Mouse (Mus musculus) kidney, adult 2 months (tissue): ENCODE results near the gene Higd1a. TPM values are rescaled to one million over a fixed set of nuclear protein-coding genes. Genes with fewer than 3 reads are reported as not detected.

Experiments
- DNase-seq: peaks from one replicate; pipeline ENCODE4 v3.0.0; 2021
- H3K27ac ChIP-seq: fragments of 200-500 bp; 2 replicates; pipeline ENCODE4 v1.5.1; 2012; ENCODE audit warnings: low read depth, low read length, control low read depth, inconsistent platforms; ENCODE audit not compliant: insufficient read depth
- H3K27me3 ChIP-seq: fragments of 200-500 bp; replicated peaks from 2 replicates; pipeline ENCODE4 v1.6.1; 2012; ENCODE audit warnings: mild to moderate bottlenecking, moderate library complexity, low read length, inconsistent platforms; ENCODE audit not compliant: control insufficient read depth, insufficient read depth
- H3K36me3 ChIP-seq: fragments of 200-500 bp; 2 replicates; pipeline ENCODE4 v1.6.1; 2012; ENCODE audit warnings: mild to moderate bottlenecking, moderate library complexity, low read length, inconsistent platforms; ENCODE audit not compliant: control insufficient read depth, insufficient read depth
- H3K4me1 ChIP-seq: fragments of 200-500 bp; 2 replicates; pipeline ENCODE4 v1.6.1; 2011; ENCODE audit warnings: low read length; ENCODE audit not compliant: control insufficient read depth, insufficient read depth
- H3K4me3 ChIP-seq: fragments of 200-500 bp; 2 replicates; pipeline ENCODE4 v1.5.1; 2011; ENCODE audit warnings: mild to moderate bottlenecking, low read depth, low read length, control low read depth; ENCODE audit not compliant: insufficient read depth
- CTCF ChIP-seq: fragments of 200-500 bp; conservative IDR thresholded peaks from 2 replicates; pipeline ENCODE4 v1.5.1; 2011; ENCODE audit warnings: low read depth, mild to moderate bottlenecking, control low read depth, low read length, moderate library complexity, mixed read lengths; ENCODE audit not compliant: insufficient read depth, insufficient read length
- POLR2A ChIP-seq: fragments of 200-500 bp; IDR thresholded peaks from one replicate; pipeline ENCODE4 v1.6.1; 2011; ENCODE audit warnings: low read depth, low read length, control low read depth
- WGBS: fragments of 180-500 bp; shearing (Covaris S2); methylation state at CpG from one replicate; pipeline ENCODE4 v1.1.7; 2018; 5-methylcytosine and 5-hydroxymethylcytosine counted together
- polyA plus RNA-seq: library from polyadenylated mRNA; depleted of rRNA; stranded (reverse); fragments of >200 nt; gene quantifications from 2 replicates; pipeline ENCODE4 v1.2.3, GENCODE M21; 2012

The Higd1a gene
- polyA plus RNA-seq, 1 experiment = 36.6 TPM

DNA sequence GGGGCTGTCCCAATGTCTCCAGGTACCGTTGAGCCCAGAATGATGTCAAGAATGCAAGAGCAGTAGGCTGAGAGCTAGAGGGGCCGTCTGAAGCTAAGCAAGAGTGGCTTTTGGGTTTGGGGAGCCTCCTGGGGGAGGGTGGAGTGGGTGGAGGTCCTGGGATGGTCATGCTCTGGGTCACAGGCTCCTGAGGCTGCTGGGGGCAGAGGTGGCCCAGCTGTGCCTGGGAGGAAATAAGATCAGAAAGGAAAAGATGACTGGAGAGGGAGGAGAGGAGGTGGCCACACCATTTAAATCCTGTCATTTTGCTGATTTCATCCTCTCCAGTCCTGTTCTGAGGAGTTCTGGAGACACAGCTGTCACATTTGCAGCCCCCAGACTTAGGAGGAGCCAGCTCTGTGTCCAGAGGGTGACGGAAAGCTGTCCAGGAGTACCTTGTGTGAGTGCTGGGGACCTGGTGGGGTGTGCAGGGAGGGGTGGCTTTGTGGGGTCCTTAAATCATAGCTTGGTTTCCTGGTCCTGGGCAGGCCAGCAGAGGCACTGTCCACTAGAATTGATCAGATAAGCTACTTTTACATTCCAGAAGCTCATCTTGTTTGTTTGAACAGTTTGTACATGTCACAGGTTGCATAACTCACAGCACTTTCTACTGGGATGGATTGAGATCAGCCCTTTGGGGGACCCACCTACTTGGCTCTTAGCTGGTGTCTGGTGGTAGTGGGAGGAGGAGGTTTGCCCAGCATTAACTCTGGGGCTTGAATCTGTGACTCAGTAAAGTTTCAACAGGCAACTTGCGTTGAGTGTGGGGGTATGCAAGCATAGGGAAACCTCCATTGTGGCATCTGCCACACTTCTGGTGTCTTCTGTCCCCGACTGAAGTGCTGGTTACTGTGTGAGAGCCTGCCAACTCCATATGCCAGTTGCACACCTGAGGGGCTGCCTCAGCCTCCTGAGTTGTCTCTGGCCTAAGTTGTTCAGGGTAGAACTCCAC lies 43.8 kb upstream of the Higd1a start:
- H3K4me1 ChIP-seq = no peaks in the 10 kb centered on the region
- no peaks in the 10 kb centered on the region for H3K27me3 ChIP-seq
- H3K36me3 ChIP-seq = no peaks in the 10 kb centered on the region
- WGBS = 69% methylated on average over 5 of the region's 5 CpGs
- H3K27ac ChIP-seq = no peak overlapping the region
- TF ChIP-seq POLR2A (no peak), CTCF (no peak; the same call in 1 of the 2 replicates)
- no peak overlapping the region for H3K4me3 ChIP-seq
- DNase-seq = no peak

DNA sequence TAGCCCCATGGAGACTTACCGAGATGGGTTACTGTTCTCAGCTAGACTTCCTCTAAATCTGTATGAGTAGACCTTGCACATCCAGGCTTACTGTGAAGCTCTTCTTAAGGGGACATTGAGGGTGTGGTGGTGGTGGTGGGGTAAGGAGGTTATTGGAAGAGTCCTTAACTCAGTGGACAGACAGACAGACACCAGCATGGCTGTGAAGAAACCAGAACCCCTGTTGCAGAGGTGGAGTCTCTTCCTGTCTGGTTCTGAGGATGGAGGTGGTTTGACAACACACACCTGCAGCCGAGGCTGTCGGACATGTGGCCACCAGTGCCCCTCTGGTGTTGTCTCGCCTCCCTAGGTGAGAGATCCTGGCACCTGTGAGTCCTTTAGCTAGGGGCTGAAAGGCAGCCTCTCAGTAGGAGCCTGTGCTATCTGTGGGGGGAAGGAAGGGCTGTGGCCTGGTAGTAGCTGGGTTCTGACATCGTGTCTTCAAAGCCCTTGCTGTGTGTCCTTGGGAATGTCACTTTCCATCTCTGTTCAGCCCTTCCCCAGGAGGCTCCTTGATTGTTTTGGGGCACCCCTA lies 42.2 kb upstream of the Higd1a start:
- DNase-seq = no peak
- H3K27me3 ChIP-seq = no peaks in the 10 kb centered on the region
- no peak overlapping the region for H3K27ac ChIP-seq
- TF ChIP-seq CTCF (no peak), POLR2A (no peak)
- H3K4me1 ChIP-seq = no peaks in the 10 kb centered on the region
- 85% methylated on average over 5 of the region's 5 CpGs for WGBS
- no peak overlapping the region for H3K4me3 ChIP-seq
- no peaks in the 10 kb centered on the region for H3K36me3 ChIP-seq

DNA sequence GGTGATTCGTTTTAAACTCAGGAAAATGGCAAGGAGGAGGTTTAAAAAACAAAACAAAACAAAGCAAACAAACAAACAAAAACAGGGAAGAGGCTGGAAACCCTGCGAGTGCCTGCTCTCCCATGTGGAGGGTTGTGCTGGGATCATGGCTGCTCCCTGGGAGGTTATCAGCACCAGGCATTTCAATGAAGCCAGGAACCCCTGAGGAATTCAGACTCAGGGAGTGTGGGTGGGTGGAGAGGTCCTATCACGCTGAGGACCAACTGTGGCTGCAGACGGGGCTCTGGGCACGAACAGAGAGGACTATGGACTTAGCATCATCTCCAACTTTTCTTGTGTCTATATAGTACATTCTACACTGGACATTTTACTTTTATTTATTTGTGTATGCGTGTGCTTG lies 41.1 kb upstream of the Higd1a start:
- 85% methylated on average over 6 of the region's 6 CpGs for WGBS
- Histone ChIP-seq H3K4me1 (no peaks in the 10 kb centered on the region), H3K36me3 (no peaks in the 10 kb centered on the region), H3K27me3 (no peaks in the 10 kb centered on the region), H3K4me3 (no peak overlapping the region), H3K27ac (no peak overlapping the region)
- DNase-seq = no peak
- TF ChIP-seq CTCF (no peak), POLR2A (no peak)

DNA sequence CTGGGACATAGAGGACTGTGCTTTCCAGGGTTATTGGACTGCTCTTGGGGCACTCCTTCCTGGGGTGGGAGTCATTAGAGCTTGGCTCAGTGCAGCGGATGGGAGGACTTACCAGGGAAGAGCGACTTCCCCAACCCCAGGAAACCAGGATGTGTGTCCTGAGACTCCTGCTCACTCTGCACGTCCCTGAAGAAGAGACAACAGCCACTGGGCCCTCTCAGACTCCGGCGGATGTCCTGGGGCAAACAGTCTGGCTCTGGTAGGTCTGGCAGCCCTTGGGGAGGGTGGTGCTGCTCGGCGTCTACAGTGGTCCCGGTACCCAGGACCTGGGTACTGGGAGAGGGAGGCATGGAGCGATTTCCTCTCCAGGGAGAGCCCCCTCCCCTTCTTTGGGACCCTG lies 40.1 kb upstream of the Higd1a start, which contains the start of gene Ackr2:
Ackr2 (plus strand) TSS at position 111 of the 400 bp plus-strand sequence.
- WGBS = 75% methylated on average over 9 of the region's 9 CpGs
- H3K4me3 ChIP-seq = no peak within 1 kb of the TSS

DNA sequence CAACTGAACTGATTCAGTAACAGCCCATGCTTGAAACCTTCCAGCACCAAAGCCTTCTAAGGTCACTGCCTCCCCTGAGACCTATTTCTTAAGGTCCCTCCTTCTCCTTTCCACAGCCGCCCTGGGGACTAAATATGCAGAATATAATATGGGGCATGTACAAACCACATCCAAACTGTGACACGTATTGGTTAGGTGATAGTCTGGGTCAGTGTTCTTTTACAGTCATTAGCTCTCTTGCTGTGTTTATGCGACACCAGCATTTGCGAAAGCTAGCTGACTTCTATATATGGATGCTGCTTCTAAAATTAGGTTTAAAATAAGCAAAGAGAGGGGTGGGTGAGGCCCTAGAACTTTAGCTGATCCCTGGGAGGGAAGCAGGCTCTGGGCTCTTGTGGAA lies 38.7 kb upstream of the Higd1a start:
- 74% methylated on average over 4 of the region's 4 CpGs for WGBS
- DNase-seq = no peak
- no peak overlapping the region for H3K27ac ChIP-seq
- no peaks in the 10 kb centered on the region for H3K4me1 ChIP-seq
- H3K27me3 ChIP-seq = no peaks in the 10 kb centered on the region
- no peak overlapping the region for H3K4me3 ChIP-seq
- no peak for TF ChIP-seq POLR2A
- no peak for TF ChIP-seq CTCF
- H3K36me3 ChIP-seq = no peaks in the 10 kb centered on the region

More for the DNA sequence above, 40.1 kb upstream of the Higd1a start, which contains the start of gene Ackr2:
- Histone ChIP-seq H3K27me3 (no peaks in the 10 kb centered on the region), H3K27ac (no peak within 1 kb of the TSS), H3K36me3 (no peaks in the 10 kb centered on the region), H3K4me1 (no peaks in the 10 kb centered on the region)
- peak; percentile 29 for DNase-seq
- TF ChIP-seq POLR2A (no peak), CTCF (no peak)

DNA sequence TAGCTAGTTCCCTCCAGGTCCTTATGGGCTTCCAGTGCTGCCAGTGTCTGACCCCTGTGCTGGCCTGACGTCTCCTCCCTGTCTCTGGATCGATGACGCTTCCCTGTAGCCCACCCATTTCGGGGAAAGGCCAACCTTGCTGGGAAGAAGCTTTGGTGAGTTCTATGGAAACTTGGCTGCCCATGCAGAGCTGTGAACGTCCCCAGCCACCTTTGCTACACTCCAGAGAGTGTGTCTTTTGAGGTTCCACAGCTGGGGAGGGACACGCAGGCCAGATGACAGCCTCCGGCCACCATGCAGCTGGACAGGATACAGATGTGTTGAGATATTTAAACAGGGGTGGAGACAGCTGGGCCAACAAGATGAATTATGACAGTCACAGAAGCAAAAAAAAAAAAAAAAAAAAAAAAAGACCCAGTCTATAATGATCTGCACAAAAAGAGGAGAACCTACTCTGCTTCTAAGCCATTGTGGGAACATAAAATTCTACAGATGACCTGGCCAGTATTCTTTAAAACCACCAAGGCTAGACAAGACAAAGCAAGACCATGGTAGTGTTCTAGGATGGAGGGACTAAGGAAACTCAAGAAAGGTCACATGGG lies 37.3 kb upstream of the Higd1a start:
- Histone ChIP-seq H3K27me3 (no peaks in the 10 kb centered on the region), H3K4me3 (no peak overlapping the region), H3K4me1 (no peaks in the 10 kb centered on the region), H3K27ac (no peak overlapping the region), H3K36me3 (no peaks in the 10 kb centered on the region)
- 58% methylated on average over 7 of the region's 7 CpGs for WGBS
- TF ChIP-seq POLR2A = no peak
- TF ChIP-seq CTCF = no peak
- DNase-seq = no peak

DNA sequence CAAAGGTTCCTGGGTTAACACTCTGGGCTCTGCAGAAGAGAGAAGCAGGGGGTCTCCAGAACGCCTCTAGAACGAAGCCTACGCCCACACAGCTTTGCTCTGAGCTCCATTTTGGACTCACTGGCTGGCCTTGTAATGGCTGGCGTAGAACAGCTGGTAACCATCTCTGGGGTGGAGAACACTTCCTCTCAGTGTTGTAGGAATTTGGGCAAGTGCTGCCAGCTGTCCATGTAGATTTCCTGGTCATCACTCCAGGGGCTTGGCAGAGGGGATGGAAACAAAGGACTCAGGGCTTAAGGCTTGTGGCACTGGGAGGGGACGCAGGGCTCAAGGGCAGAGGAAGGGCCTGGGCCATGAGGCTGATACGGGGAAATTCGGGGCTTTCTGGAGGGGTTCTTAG lies 36.3 kb upstream of the Higd1a start:
- H3K27ac ChIP-seq = no peak overlapping the region
- no peak for DNase-seq
- H3K4me1 ChIP-seq = no peaks in the 10 kb centered on the region
- H3K27me3 ChIP-seq = no peaks in the 10 kb centered on the region
- 72% methylated on average over 7 of the region's 7 CpGs for WGBS
- H3K36me3 ChIP-seq = no peaks in the 10 kb centered on the region
- H3K4me3 ChIP-seq = no peak overlapping the region
- TF ChIP-seq POLR2A = no peak
- TF ChIP-seq CTCF = no peak
